Comparison of ENCODE assay signal across 17 mouse cellular contexts in the genomic region with DNA sequence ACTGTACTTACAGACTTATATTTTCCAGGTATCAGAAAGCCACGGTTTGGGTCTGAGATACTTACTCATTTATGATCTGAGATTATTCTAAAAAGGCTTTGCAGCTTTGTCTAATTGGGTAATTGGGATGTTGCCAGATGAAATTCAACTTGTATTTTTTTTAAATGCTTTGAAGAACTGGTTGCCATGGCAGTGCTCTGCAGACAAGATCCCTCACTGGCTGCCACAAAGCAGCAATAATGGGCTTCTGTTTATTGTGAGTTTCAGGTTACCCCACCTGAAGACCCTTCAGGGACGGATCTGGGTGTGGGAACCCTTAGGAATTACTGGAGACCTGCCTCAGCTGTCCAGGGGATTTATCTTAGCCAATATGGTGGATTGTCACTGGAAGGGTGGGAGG.
A peak's percentile ranks its signal among the peaks of the same experiment; 100 is the strongest.
DNase-seq lines count a peak whose midpoint lies in the region; ATAC-seq and TF ChIP-seq lines count a peak whose summit lies in the region.
"Had no signal": no experiment of that assay in that cellular context is flagged by ENCODE, and none has a peak within 500 bp of the region (broad histone marks: within the 10 kb centered on the region; RNA-seq: fewer than 3 reads in every experiment).

No protein-coding gene starts in this region.

- no peak overlapping the region for H3K4me3 ChIP-seq in hindbrain, embryonic 16.5 days (ENCODE audit: low read length)
- H3K4me3 ChIP-seq in hindbrain, embryonic 11.5 days (ENCODE audit: low read depth, low read length) = no peak overlapping the region
- H3K4me3 ChIP-seq in lung, embryonic 14.5 days (ENCODE audit: low read depth, low read length) = no peak overlapping the region
- no peak overlapping the region for H3K4me3 ChIP-seq in CH12.LX (replicated peaks in 1 of 3; ENCODE audit: low read depth in 2 of 3, low read length in 2 of 3, poor library complexity in 1 of 3)
- H3K4me3 ChIP-seq in embryonic facial prominence, embryonic 10.5 days = no peak overlapping the region
- H3K4me3 ChIP-seq: erythroblast, embryonic 14.5 days; neural tube, embryonic 13.5 days had no signal

- no peak for TF ChIP-seq RAD21 in CH12.LX (IDR thresholded peaks at IDR 0.05; ENCODE audit: low read depth, low read length)

- dilution Hi-C loops in CH12.LX (cut with MboI; ENCODE audit: extremely low pct_ligation_motif_present, extremely low pct_unique_long_range_greater_than_20kb, low sequenced_read_pairs) = no loop called here

- H3K27me3 ChIP-seq in hindbrain, embryonic 16.5 days (replicated peaks; ENCODE audit: control insufficient read depth, insufficient read depth, low read length) = no peaks in the 10 kb centered on the region
- no peaks in the 10 kb centered on the region for H3K27me3 ChIP-seq in hindbrain, embryonic 11.5 days (ENCODE audit: control insufficient read depth, insufficient read depth, low read length)
- no peaks in the 10 kb centered on the region for H3K27me3 ChIP-seq in lung, embryonic 14.5 days (ENCODE audit: insufficient read depth, low read length)
- H3K27me3 ChIP-seq in CH12.LX (replicated peaks) = no peaks in the 10 kb centered on the region
- H3K27me3 ChIP-seq in embryonic facial prominence, embryonic 10.5 days (replicated peaks; ENCODE audit: low read depth, poor library complexity, severe bottlenecking) = no peaks in the 10 kb centered on the region
- H3K27me3 ChIP-seq: neural tube, embryonic 13.5 days had no signal

- H3K79me2 ChIP-seq in CH12.LX (replicated peaks; ENCODE audit: control insufficient read depth, extremely low read depth, insufficient read depth, poor library complexity, severe bottlenecking) = no peaks in the 10 kb centered on the region

- no peak overlapping the region for H3K4me2 ChIP-seq in hindbrain, embryonic 16.5 days (ENCODE audit: low read length)
- no peak overlapping the region for H3K4me2 ChIP-seq in hindbrain, embryonic 11.5 days (replicated peaks; ENCODE audit: low read depth, low read length)
- H3K4me2 ChIP-seq in lung, embryonic 14.5 days = no peak overlapping the region
- no peak overlapping the region for H3K4me2 ChIP-seq in CH12.LX (ENCODE audit: insufficient read depth, low read depth, poor library complexity, severe bottlenecking)
- H3K4me2 ChIP-seq: hindbrain, embryonic 14.5 days; liver, embryonic 11.5 days; neural tube, embryonic 13.5 days had no signal

- TF ChIP-seq CTCF in lung, embryonic 14.5 days (IDR thresholded peaks at IDR 0.05; ENCODE audit: low read depth) = no peak
- no peak for TF ChIP-seq CTCF in CH12.LX (conservative IDR thresholded peaks at IDR 0.05 in 1 of 2, IDR thresholded peaks at IDR 0.05 in 1 of 2; ENCODE audit: low read depth in 2 of 2, low read length in 2 of 2)

- DNase-seq in hindbrain, embryonic 11.5 days (ENCODE audit: low spot score) = no peak
- peak; percentile 55 for DNase-seq in lung, embryonic 14.5 days
- no peak for DNase-seq in lung, postnatal 36 days
- no peak for DNase-seq in CH12.LX (ENCODE audit: extremely low read depth)
- peak; percentile 15 for DNase-seq in embryonic facial prominence, embryonic 10.5 days (ENCODE audit: low spot score)
- no peak for DNase-seq in kidney, postnatal 10 days
- DNase-seq: cerebellum, adult 11-12 months; kidney, adult 8-10 months; right cerebral cortex, postnatal 4 days; thymus, adult 2 months had no signal

- H3K9ac ChIP-seq in hindbrain, embryonic 16.5 days (ENCODE audit: low read depth, low read length) = no peak overlapping the region
- no peak overlapping the region for H3K9ac ChIP-seq in hindbrain, embryonic 11.5 days (ENCODE audit: low read depth, low read length)
- H3K9ac ChIP-seq in lung, embryonic 14.5 days = no peak overlapping the region
- H3K9ac ChIP-seq in CH12.LX (ENCODE audit: insufficient read depth, low read depth) = no peak overlapping the region
- H3K9ac ChIP-seq: hindbrain, embryonic 14.5 days; neural tube, embryonic 13.5 days had no signal

- in situ Hi-C loops in CH12.LX (cut with MboI; ENCODE audit: low pct_ligation_motif_present, low pct_unique_long_range_greater_than_20kb, low sequenced_read_pairs) = no loop called here

- TF ChIP-seq EP300 in CH12.LX (IDR thresholded peaks at IDR 0.05; ENCODE audit: low read length) = no peak

- ATAC-seq in hindbrain, embryonic 16.5 days = no peak
- no peak for ATAC-seq in hindbrain, embryonic 11.5 days (ENCODE audit: low FRiP score)
- peak; percentile 24; the same call in 1 of the 2 replicates for ATAC-seq in lung, embryonic 14.5 days (ENCODE audit: insufficient read depth)

- no peaks in the 10 kb centered on the region for H3K9me3 ChIP-seq in hindbrain, embryonic 16.5 days (ENCODE audit: control insufficient read depth, low read length)
- H3K9me3 ChIP-seq in hindbrain, embryonic 11.5 days (ENCODE audit: control insufficient read depth, low read length) = no peaks in the 10 kb centered on the region
- H3K9me3 ChIP-seq in lung, embryonic 14.5 days (ENCODE audit: low read depth, low read length) = no peaks in the 10 kb centered on the region
- H3K9me3 ChIP-seq in CH12.LX (replicated peaks; ENCODE audit: low read length) = peaks cover 11% of the 10 kb centered on the region
- H3K9me3 ChIP-seq in embryonic facial prominence, embryonic 10.5 days = no peaks in the 10 kb centered on the region

- peak overlapping the region; percentile 6; the same call in 1 of the 2 replicates for H3K27ac ChIP-seq in hindbrain, embryonic 16.5 days (ENCODE audit: low read depth, low read length)
- H3K27ac ChIP-seq in hindbrain, embryonic 11.5 days (ENCODE audit: low read depth, low read length) = no peak overlapping the region
- no peak overlapping the region; the same call in 1 of the 2 replicates for H3K27ac ChIP-seq in lung, embryonic 14.5 days (ENCODE audit: low read depth)
- H3K27ac ChIP-seq in CH12.LX (ENCODE audit: insufficient read depth, low read depth) = no peak overlapping the region
- no peak overlapping the region for H3K27ac ChIP-seq in embryonic facial prominence, embryonic 10.5 days (replicated peaks)
- H3K27ac ChIP-seq: hindbrain, embryonic 14.5 days; macrophage; neural tube, embryonic 13.5 days had no signal

- no peak for TF ChIP-seq POLR2A in CH12.LX (IDR thresholded peaks at IDR 0.05; ENCODE audit: low read depth, low read length)

- H3K4me1 ChIP-seq in hindbrain, embryonic 16.5 days (ENCODE audit: control insufficient read depth, insufficient read depth, low read depth, low read length) = peaks cover 3% of the 10 kb centered on the region; the same call in 1 of the 2 replicates
- H3K4me1 ChIP-seq in hindbrain, embryonic 11.5 days (replicated peaks; ENCODE audit: control insufficient read depth, insufficient read depth, low read length) = no peaks in the 10 kb centered on the region
- H3K4me1 ChIP-seq in lung, embryonic 14.5 days (ENCODE audit: insufficient read depth) = 0 out of 2 replicates have a peak, but pooled peaks cover 3% of the 10 kb centered on the region
- peaks cover 5 to 27% of the 10 kb centered on the region in 2 experiments for H3K4me1 ChIP-seq in CH12.LX (ENCODE audit: control insufficient read depth in 1 of 2, insufficient read depth in 2 of 2)
- H3K4me1 ChIP-seq in embryonic facial prominence, embryonic 10.5 days = peaks cover 7% of the 10 kb centered on the region
- H3K4me1 ChIP-seq: neural tube, embryonic 13.5 days had no signal

- WGBS in hindbrain, embryonic 16.5 days = 35% methylated on average over 2 of the region's 2 CpGs
- WGBS in hindbrain, embryonic 11.5 days = 71% methylated on average over 2 of the region's 2 CpGs
- WGBS in lung, embryonic 14.5 days = 33% methylated on average over 2 of the region's 2 CpGs
- 46% methylated on average over 2 of the region's 2 CpGs for WGBS in embryonic facial prominence, embryonic 10.5 days

- H3K36me3 ChIP-seq in hindbrain, embryonic 16.5 days (ENCODE audit: control insufficient read depth, insufficient read depth, low read length) = no peaks in the 10 kb centered on the region
- no peaks in the 10 kb centered on the region for H3K36me3 ChIP-seq in hindbrain, embryonic 11.5 days (ENCODE audit: control insufficient read depth, insufficient read depth, low read length)
- no peaks in the 10 kb centered on the region for H3K36me3 ChIP-seq in lung, embryonic 14.5 days (ENCODE audit: insufficient read depth)
- H3K36me3 ChIP-seq in CH12.LX (replicated peaks in 1 of 2; ENCODE audit: control insufficient read depth in 1 of 2, insufficient read depth in 1 of 2, low read length in 1 of 2) = no peaks in the 10 kb centered on the region
- no peaks in the 10 kb centered on the region for H3K36me3 ChIP-seq in embryonic facial prominence, embryonic 10.5 days (replicated peaks)
- H3K36me3 ChIP-seq: G1E; neural tube, embryonic 13.5 days had no signal

TF ChIP-seq in CH12.LX, 34 proteins besides CTCF, POLR2A, EP300 and RAD21:
- TF ChIP-seq KAT2A (IDR thresholded peaks at IDR 0.05; ENCODE audit: insufficient replicate concordance, low read length) (no peak), MEF2A (IDR thresholded peaks at IDR 0.05; ENCODE audit: borderline replicate concordance, low read depth, low read length) (no peak), ZMIZ1 (IDR thresholded peaks at IDR 0.05; ENCODE audit: low read depth, low read length) (no peak), MAFK (IDR thresholded peaks at IDR 0.05; ENCODE audit: insufficient replicate concordance, low read length) (no peak), HCFC1 (IDR thresholded peaks at IDR 0.05; ENCODE audit: low read depth, low read length) (no peak), ZNF384 (IDR thresholded peaks at IDR 0.05; ENCODE audit: low read depth, low read length) (0 out of 2 replicates have a peak, but pooled peaks have one; percentile 11)

Comparison
In these comparisons a context has a peak if more than half of its experiments do, and no peak if none do; other contexts are left out.
1. DNase-seq: peak in lung, embryonic 14.5 days (single experiment) and embryonic facial prominence, embryonic 10.5 days (single experiment); none in hindbrain, embryonic 11.5 days (single experiment), lung, postnatal 36 days (single experiment), CH12.LX (single experiment) and kidney, postnatal 10 days (single experiment).